Mouse (Mus musculus) megakaryocyte, embryonic 14.5 days (primary cell): ENCODE measurements around the gene Invs. TPM values are rescaled to one million over a fixed set of nuclear protein-coding genes. Genes with fewer than 3 reads are reported as not detected.

Source experiments
- H3K27me3 ChIP-seq: replicated peaks from 2 replicates; pipeline ENCODE3; 2012; ENCODE audit warnings: inconsistent platforms
- H3K36me3 ChIP-seq: replicated peaks from 2 replicates; pipeline ENCODE3; 2012; ENCODE audit warnings: low read length, inconsistent platforms, mixed read lengths
- H3K4me1 ChIP-seq: 2 replicates; pipeline ENCODE4 v1.6.1; 2012; ENCODE audit warnings: inconsistent platforms
- H3K4me3 ChIP-seq: replicated peaks from 2 replicates; pipeline ENCODE3; 2012; ENCODE audit warnings: moderate library complexity, mild to moderate bottlenecking, inconsistent platforms
- H3K9me3 ChIP-seq: 2 replicates; pipeline ENCODE4 v1.6.1; 2012; ENCODE audit warnings: inconsistent platforms
- FLI1 ChIP-seq: IDR thresholded peaks from 2 replicates; pipeline ENCODE4 v1.6.1; 2012; ENCODE audit warnings: low read length, inconsistent platforms, mixed read lengths
- GATA1 ChIP-seq: IDR thresholded peaks from 3 replicates; pipeline ENCODE4 v1.6.1; 2012; ENCODE audit warnings: mixed read lengths, low read length, inconsistent platforms, borderline replicate concordance
- polyA plus RNA-seq: library from polyadenylated mRNA; stranded (reverse); fragments of >175 nt; gene quantifications from 2 replicates; pipeline ENCODE4 v1.2.3, GENCODE M21; 2012; ENCODE audit warnings: low replicate concordance; ENCODE audit not compliant: insufficient read depth

The Invs gene
- 1.0 and 2.4 TPM in 2 replicates for polyA plus RNA-seq

- peaks cover 18% of the 10 kb centered on the region for H3K36me3 ChIP-seq
- H3K9me3 ChIP-seq, result no peaks in the 10 kb centered on the region
- no peaks in the 10 kb centered on the region for H3K27me3 ChIP-seq
- peak within 1 kb of the TSS; percentile 100 for H3K4me3 ChIP-seq
- TF ChIP-seq FLI1 (no peak), GATA1 (no peak)
- H3K4me1 ChIP-seq, result peaks cover 31% of the 10 kb centered on the region
These were observed at the start of gene Invs, which contains the start of gene Erp44 for GRCm38 (mm10) chr4:48279498-48280134. Gene Invs, plus strand, starts transcription at chr4:48279760. Gene Erp44, minus strand, starts transcription at chr4:48279558.

DNA sequence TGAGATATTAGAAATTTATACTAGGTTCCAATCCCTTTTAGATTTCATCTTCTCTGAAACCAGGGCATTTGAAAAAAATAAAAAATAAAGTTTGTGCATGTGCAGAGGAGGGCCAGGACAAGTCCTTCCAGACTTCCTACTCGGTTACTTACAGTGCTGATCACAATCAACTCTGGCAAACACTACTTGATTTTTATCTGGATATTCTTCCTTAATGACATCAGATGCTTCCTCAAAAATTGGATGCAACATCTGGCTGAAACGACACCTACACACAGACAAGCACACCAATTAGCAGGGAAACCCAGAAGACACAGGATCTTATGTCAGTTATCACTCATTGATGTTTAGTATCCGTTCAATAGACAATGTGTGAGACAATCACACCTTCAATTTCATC is 42.8 kb upstream of the Invs start:
- Histone ChIP-seq H3K36me3 (peaks cover 66% of the 10 kb centered on the region), H3K27me3 (no peaks in the 10 kb centered on the region)

DNA sequence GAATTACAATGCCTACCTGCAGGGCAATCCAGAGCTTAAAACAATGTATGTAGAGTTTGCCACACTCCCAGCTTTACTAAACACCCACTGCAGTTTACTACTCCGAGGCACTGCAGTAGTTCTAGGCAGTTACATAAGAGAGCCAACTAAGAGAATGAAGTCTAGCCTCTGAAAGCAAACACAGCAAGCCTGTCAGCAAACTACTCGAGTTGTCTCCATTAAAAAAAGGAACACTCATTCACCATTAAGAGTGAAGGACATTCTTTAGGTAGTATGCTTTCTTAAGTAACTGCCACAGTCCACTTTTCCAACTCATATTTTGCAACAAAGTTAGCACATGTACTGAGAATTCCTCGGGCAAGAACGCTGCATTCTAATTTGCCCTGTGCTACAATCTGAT is 40.5 kb upstream of the Invs start:
- TF ChIP-seq GATA1 (no peak), FLI1 (no peak)
- Histone ChIP-seq H3K4me1 (peaks cover 3% of the 10 kb centered on the region; the same call in 1 of the 2 replicates), H3K36me3 (peaks cover 66% of the 10 kb centered on the region), H3K4me3 (no peak overlapping the region), H3K27me3 (no peaks in the 10 kb centered on the region), H3K9me3 (no peaks in the 10 kb centered on the region)

More for the DNA sequence above, 42.8 kb upstream of the Invs start:
- Histone ChIP-seq H3K4me3 (no peak overlapping the region), H3K4me1 (no peaks in the 10 kb centered on the region), H3K9me3 (no peaks in the 10 kb centered on the region)
- TF ChIP-seq GATA1, result no peak
- no peak for TF ChIP-seq FLI1

- Histone ChIP-seq H3K4me1 (peaks cover 7% of the 10 kb centered on the region; the same call in 1 of the 2 replicates), H3K4me3 (no peak overlapping the region), H3K9me3 (no peaks in the 10 kb centered on the region), H3K27me3 (no peaks in the 10 kb centered on the region), H3K36me3 (peaks cover 42% of the 10 kb centered on the region)
- no peak for TF ChIP-seq GATA1
- no peak for TF ChIP-seq FLI1
These were observed 37.1 kb upstream of the Invs start for GRCm38 (mm10) chr4:48242482-48242881.

DNA sequence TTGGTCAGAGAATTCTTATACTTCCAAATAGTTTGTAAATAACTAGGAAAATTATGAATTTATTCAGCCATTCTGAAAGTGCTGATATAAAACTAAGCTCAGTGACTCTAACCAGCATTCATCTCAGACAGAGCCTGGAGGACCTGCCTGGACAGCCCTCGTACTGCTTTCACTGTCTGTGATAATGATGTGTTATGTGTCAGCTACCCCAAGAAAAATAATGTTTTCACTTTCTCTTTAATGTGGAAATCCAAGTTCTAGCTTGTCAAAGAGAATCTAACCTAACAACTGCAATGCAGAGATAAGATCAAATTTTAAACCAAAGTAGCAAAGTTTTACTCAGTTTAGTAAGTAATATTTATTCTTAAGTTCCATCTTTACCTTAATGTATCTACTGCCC is 35.8 kb upstream of the Invs start:
- H3K4me1 ChIP-seq, result peaks cover 7% of the 10 kb centered on the region; the same call in 1 of the 2 replicates
- no peak overlapping the region for H3K4me3 ChIP-seq
- no peaks in the 10 kb centered on the region for H3K27me3 ChIP-seq
- H3K9me3 ChIP-seq, result no peaks in the 10 kb centered on the region
- TF ChIP-seq FLI1 (no peak), GATA1 (no peak)
- H3K36me3 ChIP-seq, result peaks cover 33% of the 10 kb centered on the region

DNA sequence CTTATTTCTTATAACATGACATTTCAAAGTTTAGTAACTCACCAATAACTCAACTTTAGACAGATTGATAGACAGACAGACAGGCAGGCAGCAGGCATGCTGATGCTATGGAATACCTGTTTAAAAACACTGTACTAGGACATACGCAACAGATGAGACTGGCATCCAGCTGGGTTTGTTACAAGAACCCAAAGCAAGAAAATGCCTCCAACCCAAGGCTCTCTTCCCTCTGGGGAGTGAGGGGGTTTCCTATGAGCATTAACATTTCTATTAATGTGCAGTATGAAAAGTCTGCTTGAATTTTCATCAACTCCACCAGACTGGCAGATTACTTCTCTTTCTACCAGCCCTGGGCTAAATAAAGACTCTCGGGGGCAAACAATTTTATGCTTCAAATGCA is 35.3 kb upstream of the Invs start:
- Histone ChIP-seq H3K9me3 (no peaks in the 10 kb centered on the region), H3K27me3 (no peaks in the 10 kb centered on the region), H3K36me3 (peaks cover 28% of the 10 kb centered on the region), H3K4me1 (peaks cover 7% of the 10 kb centered on the region; the same call in 1 of the 2 replicates), H3K4me3 (no peak overlapping the region)
- TF ChIP-seq FLI1 (no peak), GATA1 (no peak)

DNA sequence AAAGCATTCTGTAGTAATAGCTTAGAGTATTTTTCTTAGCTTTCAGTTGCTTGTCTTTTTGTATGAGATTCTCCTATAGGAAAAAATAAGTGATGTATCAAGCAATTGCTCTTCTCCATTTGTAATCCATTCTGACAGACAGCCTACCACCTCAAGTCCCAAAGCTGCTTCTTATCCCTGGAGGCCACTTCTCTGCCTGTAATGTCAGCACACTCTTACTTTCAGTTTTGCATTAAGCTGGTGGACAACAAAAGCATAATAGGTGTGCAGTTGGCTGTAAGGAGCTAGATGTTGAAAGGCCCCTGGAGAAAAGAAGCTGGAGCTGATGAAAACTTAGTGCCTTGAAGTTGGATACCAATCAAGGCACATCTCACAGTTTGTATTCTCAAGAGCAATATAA is 26.3 kb upstream of the Invs start:
- Histone ChIP-seq H3K36me3 (peaks cover 4% of the 10 kb centered on the region), H3K4me3 (peak overlapping the region; percentile 81), H3K4me1 (peaks cover 34% of the 10 kb centered on the region), H3K27me3 (no peaks in the 10 kb centered on the region), H3K9me3 (no peaks in the 10 kb centered on the region)
- TF ChIP-seq GATA1 (no peak), FLI1 (no peak)

DNA sequence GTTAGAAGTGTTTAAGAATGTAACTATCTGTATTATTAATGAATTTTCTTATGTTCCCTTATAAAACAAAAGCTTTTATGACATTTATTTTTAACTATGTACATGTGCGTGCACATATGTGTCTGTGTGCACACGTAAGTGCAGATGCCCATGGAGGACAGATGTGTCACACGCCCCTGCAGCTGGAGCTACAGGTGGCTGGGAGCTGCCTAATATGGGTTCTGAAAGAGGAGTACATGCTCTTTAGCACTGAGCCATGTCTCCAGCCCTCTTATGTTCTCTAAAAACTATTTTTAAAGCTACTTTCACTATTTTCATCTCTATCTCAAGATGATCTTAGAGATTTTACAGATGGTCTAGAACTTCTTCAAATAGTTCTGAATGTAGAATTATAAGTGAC is 21.5 kb upstream of the Invs start:
- Histone ChIP-seq H3K9me3 (no peaks in the 10 kb centered on the region), H3K27me3 (no peaks in the 10 kb centered on the region), H3K4me3 (no peak overlapping the region), H3K4me1 (peaks cover 33% of the 10 kb centered on the region), H3K36me3 (peaks cover 20% of the 10 kb centered on the region)
- no peak for TF ChIP-seq FLI1
- no peak for TF ChIP-seq GATA1

- no peak for TF ChIP-seq GATA1
- no peak for TF ChIP-seq FLI1
- Histone ChIP-seq H3K4me1 (peaks cover 79% of the 10 kb centered on the region), H3K9me3 (no peaks in the 10 kb centered on the region), H3K4me3 (no peak overlapping the region), H3K27me3 (no peaks in the 10 kb centered on the region), H3K36me3 (peaks cover 3% of the 10 kb centered on the region)
These were observed 11.9 kb upstream of the Invs start for GRCm38 (mm10) chr4:48267683-48268082.

DNA sequence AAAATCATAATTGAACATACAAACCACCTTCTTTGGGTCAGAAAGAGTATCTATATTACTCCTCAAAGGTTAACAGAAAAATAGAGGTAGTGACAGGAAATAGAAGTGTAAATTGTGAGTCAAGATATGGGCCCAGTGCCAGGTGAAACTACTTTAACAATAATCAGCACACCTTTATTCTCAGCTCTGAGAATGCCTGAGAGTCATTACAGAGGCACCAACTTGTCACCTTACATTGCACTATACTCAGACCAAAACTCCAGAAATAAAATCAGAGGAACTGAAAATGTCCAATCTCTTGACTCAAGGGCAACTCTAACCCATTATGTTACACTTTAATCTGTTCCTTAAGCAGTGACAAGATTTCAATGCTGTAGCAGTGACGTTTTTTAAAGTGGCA is 11.4 kb upstream of the Invs start:
- TF ChIP-seq FLI1, result no peak
- TF ChIP-seq GATA1, result no peak
- no peak overlapping the region for H3K4me3 ChIP-seq
- H3K4me1 ChIP-seq, result peaks cover 76% of the 10 kb centered on the region
- H3K27me3 ChIP-seq, result no peaks in the 10 kb centered on the region
- no peaks in the 10 kb centered on the region for H3K9me3 ChIP-seq
- peaks cover 3% of the 10 kb centered on the region for H3K36me3 ChIP-seq
